Mouse (Mus musculus) left cerebral cortex, postnatal 4 days (tissue): ENCODE data around the gene Efna1. TPM values are rescaled to one million over a fixed set of nuclear protein-coding genes. Genes with fewer than 3 reads are reported as not detected.
A peak's percentile ranks its signal among the peaks of the same experiment; 100 is the strongest.

Experiments
- DNase-seq: peaks from one replicate; pipeline ENCODE4 v3.0.0-alpha.2; 2022
- intact Hi-C: fragments of 180-260 bp; cut with DNase I; formaldehyde crosslinking; loops from one replicate; pipeline ENCODE4 v1.15.1; 2025
- microRNA-seq: library from miRNA; unstranded; fragments of <30 nt; microRNA quantifications from one replicate; pipeline ENCODE4 v1.2.0, GENCODE M21; 2022
- total RNA-seq, 2 experiments: library from RNA; stranded (reverse); gene quantifications; 2 replicates each; pipeline ENCODE4 v1.2.3; 2021

Efna1 gene
- total RNA-seq, 2 experiments from 2014 or later: 5.0 to 6.4 TPM

GRCm38 (mm10) chr3:89226361-89226760, 54.6 kb downstream of the Efna1 start:
- DNase-seq: no peak
- intact Hi-C loops: no loop called here

- intact Hi-C loops: no loop called here
- no peak for DNase-seq
These were observed 55.0 kb downstream of the Efna1 start for GRCm38 (mm10) chr3:89225918-89226317.

- DNase-seq: no peak
- intact Hi-C loops: no loop called here
These were observed 55.6 kb downstream of the Efna1 start for GRCm38 (mm10) chr3:89225321-89225815.

- intact Hi-C loops: no loop called here
- no peak for DNase-seq
These were observed 56.1 kb downstream of the Efna1 start for GRCm38 (mm10) chr3:89224796-89225195.

Small RNA genes lying within 50 kb of the gene (microRNA-seq; reads per million reads assigned to microRNA genes)
- 5,777 reads per million, percentile 91 among the genes with 10 or more reads in this experiment for gene Mir92b

Other genes starting within 250 kb of the Efna1 start
- 100 to 1,000 TPM; 189 to 196 TPM for gene Rusc1, start 187.8 kb downstream of the Efna1 start, total RNA-seq
- not detected for gene Gm43738, start 180.0 kb downstream of the Efna1 start, total RNA-seq
- 100 to 1,000 TPM; 314 to 352 TPM for gene Fdps, start 179.2 kb downstream of the Efna1 start, total RNA-seq
- gene Pklr, start 145.0 kb downstream of the Efna1 start, total RNA-seq: under 1 TPM; 0.14 to 0.66 TPM
- 10 to 100 TPM; 68.6 to 73.1 TPM for gene Hcn3, start 120.9 kb downstream of the Efna1 start, total RNA-seq
- 10 to 100 TPM; 53.8 to 56.6 TPM for gene Clk2, start 116.3 kb downstream of the Efna1 start, total RNA-seq
- gene Scamp3, start 103.7 kb downstream of the Efna1 start, total RNA-seq: 10 to 100 TPM; 85.3 to 89.7 TPM
- gene Fam189b, start 98.0 kb downstream of the Efna1 start, total RNA-seq: 10 to 100 TPM; 51.4 to 56.2 TPM
- 10 to 100 TPM; 61.3 to 62.2 TPM for gene Gba, start 78.2 kb downstream of the Efna1 start, total RNA-seq
- 100 to 1,000 TPM in 1 of 2 experiments, 10 to 100 TPM in 1; 99.0 to 109 TPM for gene Thbs3, start 66.0 kb downstream of the Efna1 start, total RNA-seq
- gene Mtx1, start 54.1 kb downstream of the Efna1 start, total RNA-seq: 100 to 1,000 TPM in 1 of 2 experiments, 10 to 100 TPM in 1; 99.1 to 106 TPM
- gene Muc1, start 52.1 kb downstream of the Efna1 start, total RNA-seq: 1 to 10 TPM; 1.0 to 2.0 TPM
- 100 to 1,000 TPM in 1 of 2 experiments, 10 to 100 TPM in 1; 86.2 to 106 TPM for gene Krtcap2, start 35.2 kb downstream of the Efna1 start, total RNA-seq
- gene Trim46, start 34.8 kb downstream of the Efna1 start, total RNA-seq: 100 to 1,000 TPM; 128 to 133 TPM
- 10 to 100 TPM; 54.0 to 59.7 TPM for gene Dpm3, start 21.8 kb downstream of the Efna1 start, total RNA-seq
- 10 to 100 TPM; 17.3 to 21.3 TPM for gene Slc50a1, start 10.6 kb downstream of the Efna1 start, total RNA-seq
- 10 to 100 TPM; 64.7 to 66.2 TPM for gene Efna3, start 41.8 kb upstream of the Efna1 start, total RNA-seq
- 1 to 10 TPM; 5.7 to 7.4 TPM for gene Efna4, start 56.9 kb upstream of the Efna1 start, total RNA-seq
- 10 to 100 TPM; 84.1 to 91.0 TPM for gene Adam15, start 68.9 kb upstream of the Efna1 start, total RNA-seq
- gene Dcst2, start 80.8 kb upstream of the Efna1 start, total RNA-seq: under 1 TPM; 0.74 to 0.92 TPM
- gene Dcst1, start 84.1 kb upstream of the Efna1 start, total RNA-seq: under 1 TPM; 0.22 to 0.97 TPM
- 1 to 10 TPM; 3.3 to 3.8 TPM for gene Zbtb7b, start 113.6 kb upstream of the Efna1 start, total RNA-seq
- gene Lenep, start 121.7 kb upstream of the Efna1 start, total RNA-seq: 1 to 10 TPM in 1 of 2 experiments, under 1 TPM in 1; 0.54 to 4.5 TPM
- gene Flad1, start 130.7 kb upstream of the Efna1 start, total RNA-seq: 10 to 100 TPM; 27.6 to 28.3 TPM
- gene Cks1b, start 137.2 kb upstream of the Efna1 start, total RNA-seq: 10 to 100 TPM; 19.6 to 22.3 TPM
- gene Shc1, start 137.3 kb upstream of the Efna1 start, total RNA-seq: 10 to 100 TPM; 13.8 to 14.5 TPM
- gene Pygo2, start 149.1 kb upstream of the Efna1 start, total RNA-seq: 10 to 100 TPM; 53.3 to 60.2 TPM
- gene Pbxip1, start 155.6 kb upstream of the Efna1 start, total RNA-seq: 10 to 100 TPM; 17.1 to 17.5 TPM
- 10 to 100 TPM; 43.7 to 53.4 TPM for gene Pmvk, start 173.4 kb upstream of the Efna1 start, total RNA-seq
- gene Kcnn3, start 239.0 kb upstream of the Efna1 start, total RNA-seq: 10 to 100 TPM; 19.5 to 20.7 TPM